ENCODE assay signal across 1 mouse cellular context in the genomic region with DNA sequence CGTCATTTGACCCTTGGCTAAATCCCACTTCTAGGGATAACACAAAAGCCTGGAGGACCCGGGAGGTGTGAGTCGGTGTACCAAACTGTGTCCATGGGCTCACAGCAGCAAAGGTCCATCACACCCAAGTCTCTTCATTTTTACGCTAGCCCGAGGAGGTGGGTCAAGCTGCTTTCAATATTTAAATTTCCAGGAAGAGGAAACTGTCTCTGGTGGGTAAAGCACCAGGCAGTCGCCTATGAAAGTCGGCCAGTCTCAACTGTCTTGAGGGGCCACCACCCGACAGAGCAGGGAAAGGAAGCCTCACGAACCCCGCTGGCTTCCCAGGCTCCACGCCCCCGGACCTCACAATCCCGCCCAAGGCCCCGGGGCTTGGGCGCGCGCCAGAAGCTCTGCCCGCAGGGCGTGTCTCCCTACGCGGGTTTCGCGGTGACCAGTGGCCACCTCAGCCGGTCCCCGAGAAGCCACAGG.
A peak's percentile ranks its signal among the peaks of the same experiment; 100 is the strongest.
TF ChIP-seq lines count a peak whose summit lies in the region.

No protein-coding gene starts in this region.

TF ChIP-seq in MEL, 35 proteins besides CTCF, POLR2A, EP300 and RAD21:
- TF ChIP-seq CHD2 (IDR thresholded peaks at IDR 0.05; ENCODE audit: low read length) (no peak), SMC3 (IDR thresholded peaks at IDR 0.05; ENCODE audit: low read depth, low read length) (no peak), NRF1 (IDR thresholded peaks at IDR 0.05; ENCODE audit: insufficient read depth, low read depth, low read length, poor library complexity, severe bottlenecking) (no peak), MAFK (IDR thresholded peaks at IDR 0.05; ENCODE audit: borderline replicate concordance, low read depth, low read length) (no peak), ZMIZ1 (IDR thresholded peaks at IDR 0.05; ENCODE audit: low read depth, low read length) (peak; percentile 7; the same call in 1 of the 2 replicates), POLR2AphosphoS5 (IDR thresholded peaks at IDR 0.05; ENCODE audit: borderline replicate concordance, low read depth, low read length) (no peak), HCFC1 (IDR thresholded peaks at IDR 0.05; ENCODE audit: low read depth, low read length) (no peak), USF2 (IDR thresholded peaks at IDR 0.05; ENCODE audit: borderline replicate concordance in 1 of 2, insufficient read depth in 1 of 2, low read depth in 1 of 2, low read length in 2 of 2) (no peak), ZNF384 (IDR thresholded peaks at IDR 0.05; ENCODE audit: low read depth, low read length) (no peak), TBP (IDR thresholded peaks at IDR 0.05; ENCODE audit: low read depth, low read length) (0 out of 2 replicates have a peak, but pooled peaks have one; percentile 20)
